Comparison of ENCODE assay signal across 13 mouse cellular contexts in genomic region chr11:94933584-94933983, GRCm38 (mm10). TPM values are rescaled to one million over a fixed set of nuclear protein-coding genes. Genes with fewer than 3 reads are reported as not detected.
DNase-seq lines count a peak whose midpoint lies in the region; ATAC-seq and TF ChIP-seq lines count a peak whose summit lies in the region.
"Had no signal": no experiment of that assay in that cellular context is flagged by ENCODE, and none has a peak within 500 bp of the region (broad histone marks: within the 10 kb centered on the region; RNA-seq: fewer than 3 reads in every experiment).

No protein-coding gene starts in this region.

- H3K27me3 ChIP-seq in limb, embryonic 13.5 days: peaks cover 3% of the 10 kb centered on the region; the same call in 1 of the 2 replicates

- H3K4me1 ChIP-seq in limb, embryonic 13.5 days: peaks cover 80% of the 10 kb centered on the region

- H3K9ac ChIP-seq in limb, embryonic 13.5 days: peak overlapping the region; percentile 32; the same call in 1 of the 2 replicates

- no peak for TF ChIP-seq CTCF in left cerebral cortex, adult 2 months (IDR thresholded peaks at IDR 0.05)

- H3K4me2 ChIP-seq in limb, embryonic 13.5 days (replicated peaks): peak overlapping the region; percentile 89

- peaks cover 5% of the 10 kb centered on the region for H3K36me3 ChIP-seq in limb, embryonic 13.5 days

- H3K4me3 ChIP-seq in limb, embryonic 13.5 days: no peak overlapping the region
- no peak overlapping the region for H3K4me3 ChIP-seq in left cerebral cortex, adult 2 months
- H3K4me3 ChIP-seq: erythroblast, embryonic 14.5 days had no signal

- ATAC-seq in limb, embryonic 13.5 days (ENCODE audit: low FRiP score, low read depth): peak; percentile 20; the same call in 1 of the 2 replicates
- ATAC-seq in cerebellum, adult (ENCODE audit: insufficient number of reproducible peaks, low FRiP score, low TSS enrichment): no peak

- 10% methylated on average over 8 of the region's 8 CpGs for WGBS in limb, embryonic 13.5 days

- no peaks in the 10 kb centered on the region for H3K9me3 ChIP-seq in limb, embryonic 13.5 days

- DNase-seq in kidney, postnatal 10 days: peak; percentile 65
- DNase-seq in kidney, adult 8-10 months: no peak
- peak; percentile 41 for DNase-seq in embryo, embryonic 9.5 days (ENCODE audit: extremely low spot score)
- DNase-seq in gastrocnemius, postnatal 25 days: peak; percentile 69
- DNase-seq in left cerebral cortex, adult 2 months (ENCODE audit: extremely low spot score in 1 of 2, low spot score in 2 of 2): no peak
- DNase-seq in adrenal gland, postnatal 14 days: no peak
- DNase-seq: thymus, postnatal 14 days had no signal

- intact Hi-C loops in left cerebral cortex, adult 2 months (cut with DNase I): no loop called here

- H3K27ac ChIP-seq in limb, embryonic 13.5 days: peak overlapping the region; percentile 96
- H3K27ac ChIP-seq in left cerebral cortex, adult 2 months: no peak overlapping the region

RNA-seq across cellular contexts. Expression of gene Col1a1, which starts 2.4 kb away (rescaled TPM):
- total RNA-seq in gastrocnemius, postnatal 25 days (2021): 1,000 to 10,000 TPM; 1,080 to 1,200 TPM
- 1,007 and 1,170 TPM in 2 replicates for polyA plus RNA-seq in limb, embryonic 13.5 days (2015; fragmentation: Nextera tagmentation; extraction: Ambion mirVana)
- 10 to 100 TPM; 15.2 to 16.9 TPM for total RNA-seq in left cerebral cortex, adult 2 months (2021)
- 358 and 494 TPM in 2 replicates for total RNA-seq in adrenal gland, postnatal 14 days (2021)
- total RNA-seq: megakaryocyte-erythroid progenitor cell, adult 5-6 weeks had no signal

RNA-seq across cellular contexts. Expression of gene Hils1, which starts 33.8 kb away (rescaled TPM):
- total RNA-seq in gastrocnemius, postnatal 25 days (2021): not detected
- not detected in 2 replicates for polyA plus RNA-seq in limb, embryonic 13.5 days (2015; fragmentation: Nextera tagmentation; extraction: Ambion mirVana)
- not detected for total RNA-seq in left cerebral cortex, adult 2 months (2021)
- not detected in 2 replicates for total RNA-seq in adrenal gland, postnatal 14 days (2021)
- total RNA-seq: megakaryocyte-erythroid progenitor cell, adult 5-6 weeks had no signal
- polyA plus RNA-seq: brain, embryonic 14.5 days; erythroblast, embryonic 14.5 days; large intestine, adult 2 months had no signal

RNA-seq across cellular contexts. Expression of gene Sgca, which starts 42.5 kb away (rescaled TPM):
- total RNA-seq in gastrocnemius, postnatal 25 days (2021): 100 to 1,000 TPM; 255 to 276 TPM
- polyA plus RNA-seq in limb, embryonic 13.5 days (2015; fragmentation: Nextera tagmentation; extraction: Ambion mirVana): 6.1 and 7.1 TPM in 2 replicates
- total RNA-seq in left cerebral cortex, adult 2 months (2021): under 1 TPM in 1 of 2 experiments, not detected in 1; 0.35 TPM
- 0.26 TPM in 1 of 2 replicates, not detected in the other for total RNA-seq in adrenal gland, postnatal 14 days (2021)
- total RNA-seq: megakaryocyte-erythroid progenitor cell, adult 5-6 weeks had no signal
- polyA plus RNA-seq: erythroblast, embryonic 14.5 days had no signal

RNA-seq across cellular contexts. Expression of gene Ppp1r9b, which starts 57.3 kb away (rescaled TPM):
- 10 to 100 TPM; 21.8 to 30.0 TPM for total RNA-seq in gastrocnemius, postnatal 25 days (2021)
- 11.4 and 11.8 TPM in 2 replicates for polyA plus RNA-seq in limb, embryonic 13.5 days (2015; fragmentation: Nextera tagmentation; extraction: Ambion mirVana)
- 100 to 1,000 TPM; 709 to 735 TPM for total RNA-seq in left cerebral cortex, adult 2 months (2021)
- 101 and 109 TPM in 2 replicates for total RNA-seq in adrenal gland, postnatal 14 days (2021)

Comparison
In these comparisons a context has a peak if more than half of its experiments do, and no peak if none do; other contexts are left out.
1. DNase-seq: peak in kidney, postnatal 10 days (single experiment), embryo, embryonic 9.5 days (single experiment) and gastrocnemius, postnatal 25 days (single experiment); none in kidney, adult 8-10 months (0 of 2), left cerebral cortex, adult 2 months (0 of 2) and adrenal gland, postnatal 14 days (single experiment).
2. RNA of gene Col1a1, which starts 2.4 kb away (total RNA-seq): 1,080 to 1,200 TPM in gastrocnemius, postnatal 25 days and 358 to 494 TPM in adrenal gland, postnatal 14 days; 15.2 to 16.9 TPM in left cerebral cortex, adult 2 months; every median in the first group is over 10 times any median in the second.
3. RNA of gene Sgca, which starts 42.5 kb away (total RNA-seq): 255 to 276 TPM in gastrocnemius, postnatal 25 days; 0.35 TPM in left cerebral cortex, adult 2 months and 0.26 TPM in adrenal gland, postnatal 14 days; every median in the first group is over 100 times any median in the second.